Mouse (Mus musculus) midbrain, postnatal 0 days (tissue): Measurements from ENCODE around the gene Ndufs5. TPM values are rescaled to one million over a fixed set of nuclear protein-coding genes. Genes with fewer than 3 reads are reported as not detected.

Experiments used
- ATAC-seq: fragments of 200-750 bp; cut with Nextera tagmentation; 2 replicates; pipeline ENCODE4 v1.8.0; 2017; ENCODE audit warnings: moderate number of reproducible peaks, mild to moderate bottlenecking, moderate TSS enrichment, moderate library complexity; ENCODE audit not compliant: low FRiP score
- DNase-seq: peaks from one replicate; pipeline ENCODE4 v3.0.0-alpha.2; 2015; ENCODE audit warnings: low spot score
- H3K27ac ChIP-seq: fragments of 300-500 bp; sonication (generic); 2 replicates; pipeline ENCODE4 v1.5.1; 2014; ENCODE audit warnings: low read depth, mild to moderate bottlenecking, low read length, mixed read lengths
- H3K27me3 ChIP-seq: fragments of 300-500 bp; sonication (generic); 2 replicates; pipeline ENCODE4 v1.6.1; 2014; ENCODE audit warnings: low read length, control low read depth, mixed read lengths; ENCODE audit not compliant: insufficient read depth
- H3K36me3 ChIP-seq: fragments of 300-500 bp; sonication (generic); 2 replicates; pipeline ENCODE4 v1.6.1; 2014; ENCODE audit warnings: low read length, control low read depth, mixed read lengths; ENCODE audit not compliant: insufficient read depth
- H3K4me1 ChIP-seq: fragments of 300-500 bp; sonication (generic); 2 replicates; pipeline ENCODE4 v1.6.1; 2014; ENCODE audit warnings: mild to moderate bottlenecking, control low read depth, antibody characterized with exemption, low read length, mixed read lengths; ENCODE audit not compliant: insufficient read depth
- H3K4me2 ChIP-seq: fragments of 300-500 bp; sonication (generic); 2 replicates; pipeline ENCODE4 v1.6.1; 2014; ENCODE audit warnings: low read depth, mild to moderate bottlenecking, low read length, mixed read lengths; ENCODE audit not compliant: poor library complexity, severe bottlenecking
- H3K4me3 ChIP-seq: fragments of 300-500 bp; sonication (generic); 2 replicates; pipeline ENCODE4 v1.5.1; 2014; ENCODE audit warnings: low read depth, mild to moderate bottlenecking, low read length, moderate library complexity
- H3K9ac ChIP-seq: fragments of 300-500 bp; sonication (generic); replicated peaks from 2 replicates; pipeline ENCODE4 v1.6.1; 2014; ENCODE audit warnings: mild to moderate bottlenecking, low read length, moderate library complexity, mixed read lengths; ENCODE audit not compliant: poor library complexity, severe bottlenecking
- H3K9me3 ChIP-seq: fragments of 300-500 bp; sonication (generic); 2 replicates; pipeline ENCODE4 v1.6.1; 2016; ENCODE audit warnings: low read length, control low read depth
- CTCF ChIP-seq: IDR thresholded peaks from 2 replicates; pipeline ENCODE4 v1.5.1; 2016; ENCODE audit warnings: antibody characterized with exemption, mild to moderate bottlenecking
- WGBS: fragments of 180-500 bp; shearing (Covaris S2); extraction: QIAGEN DNeasy Blood & Tissue Kit; methylation state at CpG from one replicate; pipeline ENCODE4 v1.1.7; 2014; 5-methylcytosine and 5-hydroxymethylcytosine counted together
- polyA plus RNA-seq: library from polyadenylated mRNA; unstranded; fragments of >200 nt; fragmentation: Nextera tagmentation; extraction: Ambion mirVana; gene quantifications from 2 replicates; pipeline ENCODE4 v1.2.1, GENCODE M21; 2015
- total RNA-seq: library from RNA; depleted of rRNA; stranded (reverse); fragments of >200 nt; gene quantifications from 2 replicates; pipeline ENCODE4 v1.2.3, GENCODE M21; 2014

Gene Ndufs5
- total and polyA plus RNA-seq, 2 experiments from 2014 or later = 141 to 588 TPM

- Histone ChIP-seq H3K27me3 (no peaks in the 10 kb centered on the region), H3K4me1 (no peaks in the 10 kb centered on the region), H3K4me3 (peak overlapping the region; percentile 96), H3K4me2 (peak overlapping the region; percentile 66), H3K36me3 (no peaks in the 10 kb centered on the region), H3K9me3 (no peaks in the 10 kb centered on the region), H3K27ac (peak overlapping the region; percentile 86), H3K9ac (peak overlapping the region; percentile 84)
- WGBS = under 1% methylated on average over 55 of the region's 55 CpGs
- peak; percentile 48 for ATAC-seq
- no peak for TF ChIP-seq CTCF
- peak; percentile 45 for DNase-seq
These were observed 31.6 kb upstream of the Ndufs5 start for GRCm38 (mm10) chr4:123749484-123750130.

GRCm38 (mm10) chr4:123748726-123749415 is 30.9 kb upstream of the Ndufs5 start:
- Histone ChIP-seq H3K4me2 (peak overlapping the region; percentile 66), H3K9ac (peak overlapping the region; percentile 84), H3K4me1 (no peaks in the 10 kb centered on the region), H3K27ac (peak overlapping the region; percentile 86), H3K36me3 (no peaks in the 10 kb centered on the region), H3K4me3 (peak overlapping the region; percentile 96), H3K9me3 (no peaks in the 10 kb centered on the region), H3K27me3 (no peaks in the 10 kb centered on the region)
- TF ChIP-seq CTCF = peak; percentile 47
- DNase-seq (peak; percentile 14), ATAC-seq (no peak)
- WGBS = 7% methylated on average over 10 of the region's 10 CpGs

- WGBS = 98% methylated on average over 4 of the region's 4 CpGs
- TF ChIP-seq CTCF = no peak
These were observed 27.3 kb upstream of the Ndufs5 start for GRCm38 (mm10) chr4:123745221-123745775.

GRCm38 (mm10) chr4:123742891-123743290 is 24.9 kb upstream of the Ndufs5 start:
- H3K27ac ChIP-seq = no peak overlapping the region
- no peak for TF ChIP-seq CTCF
- DNase-seq = no peak
- ATAC-seq = no peak
- no peak overlapping the region for H3K4me2 ChIP-seq
- H3K27me3 ChIP-seq = no peaks in the 10 kb centered on the region
- H3K9ac ChIP-seq = no peak overlapping the region
- H3K4me3 ChIP-seq = no peak overlapping the region
- WGBS = 83% methylated on average over 1 of the region's 1 CpGs
- H3K36me3 ChIP-seq = peaks cover 20% of the 10 kb centered on the region; the same call in 1 of the 2 replicates
- H3K9me3 ChIP-seq = no peaks in the 10 kb centered on the region
- no peaks in the 10 kb centered on the region for H3K4me1 ChIP-seq

More at GRCm38 (mm10) chr4:123745221-123745775, 27.3 kb upstream of the Ndufs5 start:
- H3K36me3 ChIP-seq = peaks cover 12% of the 10 kb centered on the region; the same call in 1 of the 2 replicates
- H3K4me3 ChIP-seq = no peak overlapping the region
- no peaks in the 10 kb centered on the region for H3K27me3 ChIP-seq
- H3K9ac ChIP-seq = no peak overlapping the region
- ATAC-seq = no peak
- H3K4me1 ChIP-seq = no peaks in the 10 kb centered on the region
- H3K9me3 ChIP-seq = no peaks in the 10 kb centered on the region
- H3K27ac ChIP-seq = no peak overlapping the region
- DNase-seq = no peak
- H3K4me2 ChIP-seq = no peak overlapping the region

- no peak for TF ChIP-seq CTCF
- peaks cover 26% of the 10 kb centered on the region; the same call in 1 of the 2 replicates for H3K36me3 ChIP-seq
- ATAC-seq (no peak), DNase-seq (no peak)
- no peak overlapping the region for H3K4me3 ChIP-seq
- H3K27ac ChIP-seq = no peak overlapping the region
- WGBS = 98% methylated on average over 4 of the region's 4 CpGs
- H3K4me1 ChIP-seq = no peaks in the 10 kb centered on the region
- no peaks in the 10 kb centered on the region for H3K27me3 ChIP-seq
- H3K9me3 ChIP-seq = no peaks in the 10 kb centered on the region
- no peak overlapping the region for H3K4me2 ChIP-seq
- no peak overlapping the region for H3K9ac ChIP-seq
These were observed 20.7 kb upstream of the Ndufs5 start for GRCm38 (mm10) chr4:123738708-123739107.

GRCm38 (mm10) chr4:123733532-123733931 is 15.5 kb upstream of the Ndufs5 start:
- TF ChIP-seq CTCF = no peak
- no peaks in the 10 kb centered on the region for H3K4me1 ChIP-seq
- ATAC-seq = no peak
- H3K4me3 ChIP-seq = no peak overlapping the region
- no peaks in the 10 kb centered on the region for H3K9me3 ChIP-seq
- H3K27me3 ChIP-seq = no peaks in the 10 kb centered on the region
- H3K4me2 ChIP-seq = no peak overlapping the region
- WGBS = 94% methylated on average over 9 of the region's 9 CpGs
- no peak overlapping the region for H3K27ac ChIP-seq
- no peak for DNase-seq
- peaks cover 23% of the 10 kb centered on the region; the same call in 1 of the 2 replicates for H3K36me3 ChIP-seq
- H3K9ac ChIP-seq = no peak overlapping the region
